Mouse (Mus musculus) embryo, embryonic 10.5 days (tissue): ENCODE measurements around the gene Zfhx3.

Source experiments
- DNase-seq: peaks from one replicate; pipeline ENCODE4 v3.0.0-alpha.2; 2015; ENCODE audit warnings: low spot score

Gene Zfhx3

DNA sequence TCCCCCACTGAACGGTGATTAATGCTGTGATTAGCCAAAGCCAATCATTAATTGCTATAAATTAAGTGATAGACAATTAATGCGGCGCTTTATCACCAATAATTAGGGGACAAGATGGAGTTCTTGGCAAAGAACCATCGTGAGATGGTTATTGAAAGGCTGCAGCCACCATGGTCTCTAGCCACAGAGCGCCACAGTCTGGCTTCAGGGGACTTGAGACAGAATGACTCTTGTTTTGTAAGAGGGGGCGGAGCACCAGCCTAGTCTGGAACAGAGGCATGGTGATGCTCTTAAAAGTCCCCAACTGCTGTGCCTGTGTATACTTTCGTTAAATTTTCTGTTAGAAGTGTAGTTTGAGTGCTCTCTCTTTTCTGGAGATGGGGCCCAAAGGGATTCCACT lies 977.7 kb downstream of the Zfhx3 start:
- DNase-seq: no peak

DNA sequence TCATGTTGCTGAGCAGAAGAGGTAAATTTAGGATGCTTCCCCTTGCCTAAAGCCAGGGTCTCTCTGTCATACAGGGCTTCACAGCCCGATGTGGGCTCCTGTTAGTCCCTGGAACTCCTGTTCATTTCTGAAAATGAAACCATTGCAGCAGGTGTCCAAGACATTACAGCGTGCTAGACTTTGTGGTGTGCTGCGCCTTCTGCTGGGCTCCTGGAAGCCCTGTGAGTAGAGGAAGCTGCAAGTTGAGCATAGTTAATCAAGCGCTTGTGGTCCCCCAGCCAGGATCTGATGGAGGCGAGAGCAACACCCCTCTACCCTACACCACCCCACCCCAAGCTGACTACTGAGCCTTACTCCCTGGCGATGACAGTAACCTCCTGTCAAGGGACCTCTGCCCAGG lies 980.7 kb downstream of the Zfhx3 start:
- DNase-seq: no peak

GRCm38 (mm10) chr8:108924526-108924925 lies 982.1 kb downstream of the Zfhx3 start:
- DNase-seq: no peak

DNA sequence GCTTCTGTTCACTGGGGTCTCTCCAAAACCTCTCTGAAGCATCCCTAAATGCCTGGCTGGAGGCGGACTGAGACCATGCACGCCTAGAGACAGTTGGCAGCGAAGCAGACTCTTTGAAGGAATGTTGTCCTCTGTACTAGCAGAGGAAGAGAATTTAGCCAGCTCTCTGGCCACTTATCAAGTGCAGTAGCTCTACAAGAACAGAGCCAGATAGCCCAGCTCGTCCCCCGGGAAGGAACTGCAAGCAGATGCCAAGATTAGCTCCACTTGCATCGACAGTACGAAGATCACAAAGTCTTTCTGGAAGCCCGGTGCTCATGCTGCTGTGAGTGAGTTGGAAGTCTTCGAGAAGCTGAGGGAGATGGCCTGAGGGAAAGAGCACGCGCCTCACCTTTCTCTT lies 983.7 kb downstream of the Zfhx3 start:
- DNase-seq: no peak

GRCm38 (mm10) chr8:108930635-108931034 lies 988.2 kb downstream of the Zfhx3 start:
- DNase-seq: no peak

DNA sequence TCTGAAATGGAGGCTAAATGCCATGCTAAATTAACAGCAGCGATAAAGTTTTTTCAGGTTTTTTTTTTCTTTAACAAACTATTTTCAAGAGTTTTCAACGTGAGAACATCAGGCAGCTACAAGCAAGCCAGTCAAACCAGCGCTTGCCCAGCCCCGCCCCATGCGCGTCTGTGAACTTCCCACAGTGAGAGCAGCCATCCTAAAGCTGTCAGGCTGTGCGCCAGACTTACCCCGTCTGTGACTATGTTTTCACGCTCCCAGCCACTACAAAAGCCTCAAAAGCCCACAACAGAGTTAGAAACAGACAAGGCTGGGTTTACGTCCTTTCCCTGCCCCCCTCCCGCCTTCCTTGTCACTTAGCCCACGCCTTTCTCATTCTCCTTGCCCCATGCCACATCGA lies 989.4 kb downstream of the Zfhx3 start:
- no peak for DNase-seq

DNA sequence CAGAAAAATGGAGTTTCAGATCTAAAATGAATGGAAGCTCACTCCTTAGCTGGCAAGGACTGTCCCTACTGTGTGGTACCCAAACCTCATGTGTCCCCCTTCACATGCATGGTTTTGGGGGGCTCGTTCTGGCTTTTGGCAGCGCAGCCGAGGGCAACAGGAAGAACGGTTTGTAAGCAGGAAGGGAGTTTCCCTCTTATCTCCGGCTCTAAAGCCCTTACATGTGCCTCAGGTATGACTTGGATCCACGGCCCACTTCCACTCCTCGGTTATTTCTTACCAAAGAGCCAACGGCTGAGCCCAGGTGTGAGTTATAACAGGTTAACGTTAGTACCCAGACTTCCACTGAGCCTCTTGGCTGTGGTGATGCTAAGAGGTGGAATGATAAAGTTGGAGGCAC lies 990.3 kb downstream of the Zfhx3 start:
- DNase-seq: no peak

DNA sequence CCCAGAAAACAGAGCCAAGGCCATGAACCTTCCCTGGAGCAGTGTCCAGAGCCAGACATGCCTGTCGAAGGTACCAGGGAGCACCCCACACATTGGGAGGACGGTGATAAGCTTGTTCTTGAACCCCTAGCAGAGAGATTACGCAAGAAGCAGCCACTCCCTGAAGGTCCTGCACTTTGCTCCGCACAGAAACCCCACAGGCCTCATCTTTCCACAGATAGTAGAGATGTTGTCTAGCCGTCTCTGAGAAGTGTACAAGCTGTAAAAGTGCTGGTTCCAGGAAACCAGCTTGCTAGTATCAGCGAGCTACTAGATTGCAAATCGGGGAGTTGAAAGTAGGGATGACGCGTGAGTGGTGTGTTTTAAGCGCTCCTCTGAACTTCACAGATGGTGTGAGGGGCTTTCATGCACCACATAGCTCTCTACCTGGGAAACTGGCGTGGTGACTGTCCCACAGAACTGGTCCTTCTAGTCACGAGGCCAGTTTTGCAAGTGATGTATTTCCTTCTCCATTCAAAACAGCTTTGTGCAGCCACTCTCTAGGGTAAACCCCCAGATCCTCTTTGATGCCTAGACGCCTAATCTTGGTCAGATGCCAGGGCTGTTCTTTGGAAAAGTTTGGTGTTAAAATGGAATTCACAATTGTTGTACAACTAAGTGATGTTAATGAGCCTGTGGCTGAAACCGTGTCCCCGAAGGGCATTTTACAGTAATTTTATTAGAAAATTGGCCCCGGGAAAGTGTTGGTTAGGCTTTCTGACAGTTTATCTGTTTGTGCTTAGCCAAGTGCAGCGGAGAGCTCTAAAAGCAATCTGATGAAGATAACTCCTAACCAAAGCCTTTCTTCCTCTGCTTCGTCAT lies 993.6 kb downstream of the Zfhx3 start:
- DNase-seq: no peak

GRCm38 (mm10) chr8:108936695-108937448 lies 994.4 kb downstream of the Zfhx3 start:
- no peak for DNase-seq

DNA sequence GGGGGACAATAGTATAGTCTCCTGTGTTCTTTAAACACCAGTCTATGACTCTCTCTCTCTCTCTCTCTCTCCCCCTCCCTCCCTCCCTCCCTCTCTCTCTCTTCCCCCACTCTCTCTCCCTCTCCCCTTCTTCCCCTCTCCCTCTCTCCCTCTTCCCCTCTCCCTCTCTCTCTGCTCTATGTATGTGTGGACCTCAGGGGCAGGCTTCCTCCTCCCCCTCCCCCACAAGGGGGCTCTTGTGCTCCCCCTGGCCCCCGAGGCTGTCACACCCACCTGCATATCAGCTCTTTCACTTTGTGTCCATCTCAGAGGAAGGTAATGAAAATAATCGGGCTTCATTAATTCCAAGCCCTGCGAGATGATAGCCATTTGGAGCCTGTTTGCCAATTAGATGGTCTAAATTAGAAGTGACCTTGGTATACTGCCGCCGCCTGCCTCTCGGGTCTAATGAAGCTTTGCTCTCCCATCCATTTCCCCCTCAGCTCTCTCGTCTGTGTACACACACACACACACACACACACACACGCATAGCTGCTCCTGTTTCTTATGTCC lies 995.5 kb downstream of the Zfhx3 start:
- no peak for DNase-seq

DNA sequence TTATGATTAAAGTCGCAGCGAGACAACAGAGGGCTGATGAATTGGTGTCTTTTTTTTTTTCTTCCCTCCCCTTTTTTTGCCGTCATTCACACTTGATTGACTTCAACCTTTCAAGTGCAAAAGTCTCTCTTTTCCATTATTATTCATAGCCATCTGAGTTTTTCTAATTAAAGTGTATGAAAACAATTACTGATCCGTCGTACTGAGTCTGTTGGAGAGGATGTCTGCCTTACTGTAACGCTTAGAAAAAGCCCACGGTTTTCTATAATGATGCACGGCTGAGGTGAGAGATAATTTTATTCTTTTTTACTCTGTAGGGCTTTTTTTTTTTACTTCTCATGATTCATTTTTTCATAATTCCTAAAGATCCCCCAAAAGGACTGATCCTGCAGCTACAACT lies 1000.2 kb downstream of the Zfhx3 start:
- no peak for DNase-seq

DNA sequence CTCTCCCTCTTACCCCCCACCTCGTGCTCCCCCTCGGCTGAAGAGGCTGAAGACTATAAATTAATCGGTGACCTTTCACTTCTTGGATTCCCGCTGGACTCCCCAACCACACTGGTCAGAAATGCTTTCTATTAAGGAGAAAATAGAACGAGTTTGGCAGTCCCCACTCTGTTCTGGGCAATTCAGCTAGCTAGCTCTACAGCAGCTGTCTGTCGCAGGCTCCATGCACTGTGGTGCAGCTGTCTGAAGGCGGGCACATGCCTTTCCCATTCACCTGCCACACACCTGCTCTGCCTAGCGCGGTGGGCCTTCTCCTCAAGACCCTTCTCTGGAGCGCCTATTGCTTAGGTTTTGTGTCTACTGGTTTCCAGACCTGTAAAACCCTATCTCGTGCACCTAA lies 1000.7 kb downstream of the Zfhx3 start:
- DNase-seq: no peak

GRCm38 (mm10) chr8:108944312-108944711 lies 1001.9 kb downstream of the Zfhx3 start:
- no peak for DNase-seq

- no peak for DNase-seq
Measured at GRCm38 (mm10) chr8:108950311-108950710, 1007.9 kb downstream of the Zfhx3 start.

DNA sequence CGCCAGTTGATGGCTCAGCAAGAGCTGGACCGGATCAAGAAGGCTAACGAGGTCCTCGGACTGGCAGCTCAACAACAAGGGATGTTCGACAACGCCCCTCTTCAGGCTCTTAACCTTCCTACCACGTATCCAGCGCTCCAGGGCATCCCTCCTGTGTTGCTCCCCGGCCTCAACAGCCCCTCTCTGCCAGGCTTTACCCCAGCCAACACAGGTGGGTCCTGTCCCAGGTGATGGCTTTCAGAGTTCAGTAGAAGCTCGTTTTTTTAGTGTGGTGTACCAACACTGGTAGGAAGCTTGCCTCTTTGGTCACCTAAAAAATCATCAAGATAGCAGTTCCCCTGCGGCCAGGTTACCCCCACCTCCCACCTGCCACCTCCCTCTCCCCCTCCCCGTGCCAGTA lies 1009.1 kb downstream of the Zfhx3 start:
- DNase-seq: no peak

DNA sequence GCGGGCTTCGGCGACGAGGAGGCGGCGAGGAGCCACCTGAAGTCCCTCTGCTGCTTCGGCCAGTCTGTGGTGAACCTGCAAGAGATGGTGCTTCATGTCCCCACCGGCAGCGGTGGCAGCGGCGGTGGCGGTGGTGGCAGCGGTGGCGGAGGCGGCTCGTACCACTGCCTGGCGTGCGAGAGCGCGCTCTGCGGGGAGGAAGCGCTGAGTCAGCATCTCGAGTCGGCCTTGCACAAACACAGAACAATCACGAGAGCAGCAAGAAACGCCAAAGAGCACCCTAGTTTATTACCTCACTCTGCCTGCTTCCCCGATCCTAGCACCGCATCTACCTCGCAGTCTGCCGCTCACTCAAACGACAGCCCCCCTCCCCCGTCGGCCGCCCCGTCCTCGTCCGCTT lies 1014.0 kb downstream of the Zfhx3 start:
- no peak for DNase-seq

DNA sequence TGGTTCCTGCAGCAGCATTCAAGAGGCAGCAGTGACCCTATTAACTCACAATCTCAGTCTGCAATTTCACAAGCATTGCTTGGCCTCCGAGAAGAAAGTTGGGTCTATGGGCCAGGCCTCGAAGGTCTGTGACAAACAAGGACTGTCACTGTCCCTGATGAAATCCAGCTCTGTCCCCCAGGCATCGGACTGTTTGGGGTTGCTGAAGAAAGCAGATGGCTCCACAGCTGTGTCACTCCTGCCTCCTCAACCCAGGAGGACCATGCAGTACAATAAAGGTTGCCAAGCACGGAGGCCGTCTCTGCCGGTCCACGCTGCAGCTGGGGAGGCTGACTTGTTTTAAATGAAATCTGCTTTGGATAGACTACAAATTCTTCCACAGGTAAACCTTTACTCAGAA lies 1020.1 kb downstream of the Zfhx3 start:
- no peak for DNase-seq

GRCm38 (mm10) chr8:108963181-108963580 lies 1020.7 kb downstream of the Zfhx3 start:
- no peak for DNase-seq

DNA sequence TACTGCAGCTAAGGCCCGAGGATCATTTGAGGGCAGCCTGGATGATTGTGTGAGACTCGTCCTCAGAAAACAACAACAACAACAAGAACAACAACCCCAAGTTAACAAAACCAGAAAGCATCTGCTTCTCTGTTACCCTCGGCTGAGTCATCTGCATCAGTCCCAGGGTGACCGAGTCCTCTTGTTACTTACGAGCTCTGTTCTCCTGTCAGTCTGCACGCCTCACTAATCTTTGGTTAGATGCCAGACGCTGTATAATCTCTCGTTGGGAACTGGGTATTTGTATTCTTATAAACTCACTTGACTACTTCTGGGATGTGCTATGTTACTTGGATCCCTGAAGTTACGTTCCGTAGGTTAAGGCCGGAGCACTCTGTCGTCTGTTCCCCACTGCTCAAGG lies 1023.6 kb downstream of the Zfhx3 start:
- no peak for DNase-seq

- DNase-seq: no peak
Measured at GRCm38 (mm10) chr8:108973639-108974325, 1031.3 kb downstream of the Zfhx3 start.

DNA sequence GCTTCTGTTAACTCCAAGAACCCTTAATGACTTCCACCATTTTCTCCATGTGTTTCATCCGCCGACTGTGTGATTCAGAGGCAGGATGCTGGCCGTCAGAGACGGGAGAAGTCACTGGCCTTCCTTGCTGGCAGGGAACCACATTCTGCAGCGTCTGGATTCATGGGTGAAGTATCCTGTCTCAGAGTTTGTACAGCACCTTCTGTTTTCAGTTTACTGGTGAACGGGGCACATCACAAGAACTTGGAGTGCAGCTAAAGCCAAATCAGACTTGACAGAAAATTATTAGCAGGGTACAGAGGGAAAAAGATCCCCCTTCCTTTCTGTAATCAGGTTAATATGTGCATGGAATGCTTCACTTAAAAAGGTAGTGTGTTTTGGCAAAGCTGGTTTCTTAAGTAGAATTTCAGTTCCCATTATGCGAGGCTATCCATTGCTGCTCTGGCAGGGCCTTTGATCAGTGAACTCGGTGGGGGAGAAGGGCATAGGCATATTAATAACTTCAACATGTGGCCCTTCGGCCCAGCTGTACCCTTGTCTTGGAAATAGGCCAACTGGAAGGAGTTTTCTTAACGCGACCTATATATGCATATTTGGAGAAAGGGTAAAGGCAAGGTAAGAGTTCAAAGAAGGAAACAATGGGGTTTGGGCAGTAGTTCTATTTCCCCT lies 1035.4 kb downstream of the Zfhx3 start:
- peak; percentile 69 for DNase-seq

- DNase-seq: peak; percentile 68
Measured at GRCm38 (mm10) chr8:108978362-108978750, 1035.9 kb downstream of the Zfhx3 start.
